Mouse (Mus musculus) heart, embryonic 10.5 days (tissue): ENCODE results near the gene Ihh. TPM values are rescaled to one million over a fixed set of nuclear protein-coding genes. Genes with fewer than 3 reads are reported as not detected.

ENCODE experiments used
- DNase-seq: peaks from one replicate; pipeline ENCODE4 v3.0.0-alpha.2; 2017; ENCODE audit warnings: low spot score
- H3K27ac ChIP-seq: fragments of 300-500 bp; sonication (generic); 2 replicates; pipeline ENCODE4 v1.5.1; 2016; ENCODE audit warnings: mild to moderate bottlenecking
- H3K27me3 ChIP-seq: fragments of 300-500 bp; sonication (generic); 2 replicates; pipeline ENCODE4 v1.6.1; 2016; ENCODE audit warnings: mild to moderate bottlenecking; ENCODE audit not compliant: poor library complexity, insufficient read depth, severe bottlenecking
- H3K36me3 ChIP-seq: fragments of 300-500 bp; sonication (generic); 2 replicates; pipeline ENCODE4 v1.6.1; 2016; ENCODE audit warnings: mild to moderate bottlenecking, moderate library complexity
- H3K4me1 ChIP-seq: fragments of 300-500 bp; sonication (generic); 2 replicates; pipeline ENCODE4 v1.6.1; 2016; ENCODE audit warnings: mild to moderate bottlenecking
- H3K4me3 ChIP-seq: fragments of 300-500 bp; sonication (generic); 2 replicates; pipeline ENCODE4 v1.5.1; 2016; ENCODE audit warnings: mild to moderate bottlenecking, moderate library complexity
- H3K9me3 ChIP-seq: fragments of 300-500 bp; sonication (generic); 2 replicates; pipeline ENCODE4 v1.6.1; 2016; ENCODE audit warnings: mild to moderate bottlenecking, moderate library complexity
- WGBS: fragments of 180-500 bp; shearing (Covaris S2); methylation state at CpG from one replicate; pipeline ENCODE4 v1.1.7; 2016; 5-methylcytosine and 5-hydroxymethylcytosine counted together
- polyA plus RNA-seq: library from polyadenylated mRNA; unstranded; fragments of >200 nt; fragmentation: Nextera tagmentation; extraction: Ambion mirVana; gene quantifications from 2 replicates; pipeline ENCODE4 v1.2.1, GENCODE M21; 2016

Ihh gene
- 0.11 and 0.75 TPM in 2 replicates for polyA plus RNA-seq

DNA sequence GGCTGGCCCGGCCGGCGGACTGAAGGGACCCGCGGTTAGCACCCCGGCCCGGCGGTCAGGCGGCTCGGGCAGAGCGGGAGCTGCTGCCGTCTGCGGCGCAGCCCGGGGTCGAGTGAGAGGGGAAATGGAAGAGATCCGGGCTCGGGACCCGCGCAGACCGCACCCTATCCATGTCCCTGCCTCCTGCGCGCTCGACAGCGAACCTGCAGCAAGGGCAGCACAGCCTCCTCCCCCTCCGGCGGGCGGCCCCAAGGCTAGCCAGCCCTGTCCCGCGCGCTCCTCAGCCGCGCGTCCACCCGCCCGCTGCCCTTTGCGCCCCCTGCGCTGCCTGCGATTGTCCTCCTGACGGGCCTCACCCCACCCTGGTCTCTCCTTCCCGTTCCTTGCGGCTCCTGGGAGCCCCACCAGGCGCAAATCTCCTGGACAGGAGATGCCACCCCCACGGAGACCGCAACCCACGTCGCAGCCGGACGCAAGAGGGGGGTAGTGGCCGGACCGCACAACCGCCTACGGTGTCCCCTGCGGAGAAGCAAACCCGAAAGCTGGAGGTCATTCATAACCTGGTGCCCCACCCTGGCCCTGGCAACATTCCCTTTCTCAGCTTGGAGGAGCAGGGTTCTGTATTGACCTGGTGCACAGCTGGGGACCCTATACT lies at the start of gene Ihh:
Gene Ihh, minus strand, starts transcription at position 117 of the 655 bp plus-strand sequence.
- H3K27ac ChIP-seq = peak within 1 kb of the TSS; percentile 22; the same call in 1 of the 2 replicates
- peaks cover 96% of the 10 kb centered on the region for H3K27me3 ChIP-seq
- no peaks in the 10 kb centered on the region for H3K36me3 ChIP-seq
- peak within 1 kb of the TSS; percentile 58 for H3K4me3 ChIP-seq
- 2% methylated on average over 55 of the region's 55 CpGs for WGBS
- H3K9me3 ChIP-seq = no peaks in the 10 kb centered on the region
- H3K4me1 ChIP-seq = peaks cover 41% of the 10 kb centered on the region
- DNase-seq = no peak

DNA sequence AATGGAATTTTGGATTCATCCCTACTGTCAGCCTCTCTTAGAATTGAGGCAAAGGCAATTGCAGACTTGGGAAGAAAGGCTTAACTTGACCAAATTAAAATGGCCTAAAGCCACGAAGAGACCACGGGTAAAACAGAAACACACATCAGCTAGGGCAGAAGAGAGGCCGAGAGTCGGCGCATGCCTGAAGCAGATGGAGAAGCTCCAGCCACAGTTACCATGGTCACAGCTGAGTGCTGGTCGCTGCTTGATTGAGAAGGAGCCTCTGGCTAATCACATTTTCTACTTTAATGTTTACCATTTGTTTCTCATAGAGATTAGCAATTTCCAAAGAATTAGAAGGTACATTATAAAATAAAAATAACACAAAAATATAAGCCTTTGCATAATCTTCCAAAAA lies 49.7 kb upstream of the Ihh start:
- H3K4me3 ChIP-seq = no peak overlapping the region
- no peaks in the 10 kb centered on the region for H3K9me3 ChIP-seq
- no peaks in the 10 kb centered on the region for H3K27me3 ChIP-seq
- no peak overlapping the region for H3K27ac ChIP-seq
- H3K36me3 ChIP-seq = no peaks in the 10 kb centered on the region
- DNase-seq = no peak
- peaks cover 7% of the 10 kb centered on the region for H3K4me1 ChIP-seq
- WGBS = 66% methylated on average over 6 of the region's 6 CpGs

GRCm38 (mm10) chr1:75000496-75000895 lies 49.0 kb upstream of the Ihh start:
- Histone ChIP-seq H3K36me3 (no peaks in the 10 kb centered on the region), H3K27me3 (no peaks in the 10 kb centered on the region), H3K4me3 (no peak overlapping the region), H3K27ac (no peak overlapping the region), H3K9me3 (no peaks in the 10 kb centered on the region), H3K4me1 (no peaks in the 10 kb centered on the region)
- WGBS = 3% methylated on average over 1 of the region's 1 CpGs
- DNase-seq = no peak

DNA sequence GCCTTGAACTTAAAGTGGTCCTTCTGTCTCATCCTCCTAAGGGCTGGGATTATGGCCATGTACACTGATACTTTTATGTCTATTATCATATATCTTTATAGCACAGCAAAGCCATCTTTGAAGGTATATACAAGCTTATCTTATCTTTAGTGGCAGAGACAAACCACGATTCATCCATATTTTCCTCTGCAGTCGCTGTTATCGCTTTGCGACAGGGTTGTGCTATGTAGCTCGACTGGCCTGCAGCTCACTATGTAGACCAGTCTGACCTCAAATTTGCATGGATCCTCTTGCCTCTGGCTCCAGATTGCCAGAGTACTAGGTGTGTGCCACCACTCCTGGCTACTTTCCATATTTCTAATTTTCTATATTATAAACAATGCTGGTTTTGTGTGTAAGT lies 47.7 kb upstream of the Ihh start:
- H3K36me3 ChIP-seq = no peaks in the 10 kb centered on the region
- no peaks in the 10 kb centered on the region for H3K27me3 ChIP-seq
- DNase-seq = no peak
- no peak overlapping the region for H3K27ac ChIP-seq
- no peaks in the 10 kb centered on the region for H3K9me3 ChIP-seq
- H3K4me3 ChIP-seq = no peak overlapping the region
- WGBS = 69% methylated on average over 5 of the region's 5 CpGs
- H3K4me1 ChIP-seq = no peaks in the 10 kb centered on the region

GRCm38 (mm10) chr1:74997231-74997630 lies 45.8 kb upstream of the Ihh start:
- Histone ChIP-seq H3K27me3 (no peaks in the 10 kb centered on the region), H3K9me3 (no peaks in the 10 kb centered on the region), H3K27ac (no peak overlapping the region), H3K36me3 (no peaks in the 10 kb centered on the region), H3K4me3 (no peak overlapping the region), H3K4me1 (no peaks in the 10 kb centered on the region)
- no peak for DNase-seq
- WGBS = 69% methylated on average over 2 of the region's 2 CpGs

DNA sequence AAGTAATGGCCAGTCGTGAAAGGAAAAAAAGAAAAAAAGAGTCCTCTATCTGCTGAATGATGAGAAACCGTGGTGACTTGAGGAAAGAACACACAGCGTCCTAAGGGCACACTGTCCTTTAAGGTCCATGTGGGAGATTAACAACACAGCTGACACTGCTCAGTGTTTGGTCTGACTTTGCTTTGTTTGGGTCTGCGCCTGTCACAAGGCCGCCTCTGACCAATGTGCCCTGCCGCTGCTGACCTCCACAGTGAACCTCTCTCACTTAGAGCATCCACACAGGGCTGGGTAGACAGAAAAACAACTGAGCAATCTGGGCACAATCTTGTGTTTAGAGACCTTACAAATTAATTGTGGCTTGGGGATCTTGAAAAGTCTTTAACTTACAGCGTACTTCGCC lies 25.5 kb upstream of the Ihh start:
- Histone ChIP-seq H3K4me1 (peaks cover 8% of the 10 kb centered on the region; the same call in 1 of the 2 replicates), H3K36me3 (no peaks in the 10 kb centered on the region), H3K27ac (no peak overlapping the region), H3K9me3 (no peaks in the 10 kb centered on the region), H3K4me3 (no peak overlapping the region), H3K27me3 (no peaks in the 10 kb centered on the region)
- WGBS = 76% methylated on average over 8 of the region's 8 CpGs
- no peak for DNase-seq

DNA sequence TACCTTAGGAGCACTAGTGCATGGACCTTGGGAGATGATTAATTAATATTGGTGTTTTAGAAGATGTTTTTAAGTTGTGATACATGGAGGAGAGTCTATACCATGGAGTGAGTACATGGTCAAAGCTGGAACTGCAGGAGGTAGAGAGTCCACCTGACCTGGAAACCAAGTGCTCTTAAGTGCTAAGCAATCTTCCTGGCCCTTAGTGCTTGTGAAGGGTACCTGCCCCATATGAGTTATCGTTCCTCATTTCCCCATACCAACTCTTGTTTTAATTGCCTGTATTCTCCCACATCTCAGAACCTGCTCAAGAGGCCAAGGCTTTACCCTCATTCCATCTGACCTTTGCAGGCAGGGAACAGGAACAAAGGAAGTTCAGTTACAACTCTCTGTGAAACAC lies 24.5 kb upstream of the Ihh start:
- Histone ChIP-seq H3K36me3 (no peaks in the 10 kb centered on the region), H3K9me3 (no peaks in the 10 kb centered on the region), H3K4me3 (no peak overlapping the region), H3K27ac (no peak overlapping the region), H3K27me3 (no peaks in the 10 kb centered on the region), H3K4me1 (peaks cover 12% of the 10 kb centered on the region; the same call in 1 of the 2 replicates)
- DNase-seq = no peak
- WGBS = 97% methylated on average over 1 of the region's 1 CpGs

DNA sequence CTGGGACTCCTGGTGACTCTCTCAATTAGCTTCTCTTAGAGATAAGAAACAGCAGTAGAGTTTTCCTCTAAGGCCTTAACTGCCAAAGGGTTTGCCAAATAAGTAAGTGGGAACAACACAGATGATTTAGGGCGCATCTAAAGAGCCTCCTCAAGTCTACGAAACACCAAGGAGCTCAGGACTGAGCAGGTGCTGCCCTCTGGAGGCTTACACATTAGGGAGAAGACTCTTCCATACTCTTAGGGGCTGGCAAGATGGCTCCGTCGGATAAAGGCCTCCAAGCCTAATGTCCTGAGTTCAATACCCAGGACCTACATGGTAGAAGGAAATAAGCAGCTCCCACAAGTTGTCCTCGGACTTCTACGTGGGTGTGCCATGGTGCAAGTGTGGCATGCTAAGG lies 22.1 kb upstream of the Ihh start:
- H3K27ac ChIP-seq = no peak overlapping the region
- no peak overlapping the region for H3K4me3 ChIP-seq

GRCm38 (mm10) chr1:74971353-74972050 lies 20.0 kb upstream of the Ihh start:
- H3K4me3 ChIP-seq = no peak overlapping the region
- no peaks in the 10 kb centered on the region for H3K36me3 ChIP-seq
- 54% methylated on average over 4 of the region's 4 CpGs for WGBS

More for the DNA sequence above, 22.1 kb upstream of the Ihh start:
- no peaks in the 10 kb centered on the region for H3K36me3 ChIP-seq
- no peaks in the 10 kb centered on the region for H3K27me3 ChIP-seq
- H3K9me3 ChIP-seq = no peaks in the 10 kb centered on the region
- DNase-seq = no peak
- H3K4me1 ChIP-seq = peaks cover 9% of the 10 kb centered on the region; the same call in 1 of the 2 replicates
- WGBS = 78% methylated on average over 6 of the region's 6 CpGs

GRCm38 (mm10) chr1:74967962-74968580 lies 16.6 kb upstream of the Ihh start:
- Histone ChIP-seq H3K36me3 (no peaks in the 10 kb centered on the region), H3K4me3 (no peak overlapping the region), H3K27ac (no peak overlapping the region), H3K9me3 (no peaks in the 10 kb centered on the region), H3K4me1 (peaks cover 19% of the 10 kb centered on the region), H3K27me3 (peaks cover 14% of the 10 kb centered on the region)
- 37% methylated on average over 8 of the region's 8 CpGs for WGBS
- DNase-seq = no peak

More at GRCm38 (mm10) chr1:74971353-74972050, 20.0 kb upstream of the Ihh start:
- no peak for DNase-seq
- Histone ChIP-seq H3K4me1 (peaks cover 13% of the 10 kb centered on the region; the same call in 1 of the 2 replicates), H3K9me3 (no peaks in the 10 kb centered on the region), H3K27ac (no peak overlapping the region), H3K27me3 (0 out of 2 replicates have a peak, but pooled peaks cover 5% of the 10 kb centered on the region)

GRCm38 (mm10) chr1:74964494-74965215 lies 13.2 kb upstream of the Ihh start:
- Histone ChIP-seq H3K4me1 (peaks cover 14% of the 10 kb centered on the region), H3K27ac (peak overlapping the region; percentile 65), H3K36me3 (no peaks in the 10 kb centered on the region), H3K27me3 (peaks cover 32% of the 10 kb centered on the region), H3K9me3 (no peaks in the 10 kb centered on the region), H3K4me3 (peak overlapping the region; percentile 45)
- WGBS = 19% methylated on average over 16 of the region's 16 CpGs
- DNase-seq = peak; percentile 91

DNA sequence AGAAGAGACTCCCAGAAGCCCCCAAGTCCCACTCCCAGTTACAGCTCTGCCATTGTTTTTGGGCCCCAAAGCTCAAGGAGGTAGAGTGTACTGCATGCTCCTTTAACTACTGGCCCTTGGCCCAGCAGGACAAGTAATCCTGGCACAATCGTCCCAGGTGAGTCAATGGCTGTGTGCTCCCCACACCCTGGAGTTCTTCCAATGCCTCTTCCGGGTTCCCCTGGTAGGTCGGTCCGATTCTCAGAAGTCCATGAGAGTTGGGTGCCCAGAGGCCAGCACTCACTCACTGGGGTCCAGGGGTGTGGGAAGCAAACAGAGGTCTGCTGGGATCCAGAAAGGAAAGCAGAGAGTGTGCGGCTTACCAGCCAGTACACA lies 11.4 kb upstream of the Ihh start:
- peaks cover 8% of the 10 kb centered on the region for H3K4me1 ChIP-seq
- no peaks in the 10 kb centered on the region for H3K9me3 ChIP-seq
- no peaks in the 10 kb centered on the region for H3K36me3 ChIP-seq
- 80% methylated on average over 5 of the region's 5 CpGs for WGBS
- no peak overlapping the region for H3K27ac ChIP-seq
- DNase-seq = no peak
- peaks cover 42% of the 10 kb centered on the region for H3K27me3 ChIP-seq
- H3K4me3 ChIP-seq = no peak overlapping the region
